ENCODE assay signal across 8 mouse cellular contexts in the genomic region with DNA sequence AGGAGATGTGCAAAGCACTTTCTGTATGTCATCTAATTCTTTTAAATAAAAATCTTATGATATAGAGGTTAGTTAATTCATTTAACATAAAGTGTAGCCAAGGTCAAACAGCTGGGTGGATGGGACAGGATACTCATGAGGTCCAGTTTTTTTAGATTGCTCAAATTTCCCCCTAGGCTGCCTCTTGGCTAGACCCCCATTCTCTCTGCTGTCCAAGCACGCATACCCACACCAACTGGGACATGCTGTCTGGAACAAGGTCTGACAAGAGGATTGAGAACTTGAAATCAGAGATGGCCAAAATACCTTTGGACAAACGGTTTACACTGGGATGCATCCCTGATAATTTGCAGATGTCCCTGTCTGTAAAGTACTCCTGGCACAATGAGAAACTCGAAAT.
DNase-seq lines count a peak whose midpoint lies in the region; ATAC-seq and TF ChIP-seq lines count a peak whose summit lies in the region.

No protein-coding gene starts in this region.

- no peak for TF ChIP-seq CTCF in E14TG2a.4 (conservative IDR thresholded peaks at IDR 0.05; ENCODE audit: low read length)
- no peak for TF ChIP-seq CTCF in forebrain, postnatal 0 days (IDR thresholded peaks at IDR 0.05; ENCODE audit: low read depth)

- H3K4me2 ChIP-seq in forebrain, postnatal 0 days (ENCODE audit: low read depth), result peak overlapping the region; percentile 83
- peak overlapping the region; percentile 69 for H3K4me2 ChIP-seq in liver, embryonic 15.5 days

- peaks cover 35% of the 10 kb centered on the region for H3K27me3 ChIP-seq in E14TG2a.4 (ENCODE audit: insufficient read depth, low read length)
- H3K27me3 ChIP-seq in forebrain, postnatal 0 days (ENCODE audit: insufficient read depth, low read length), result no peaks in the 10 kb centered on the region
- H3K27me3 ChIP-seq in liver, embryonic 15.5 days, result peaks cover 40% of the 10 kb centered on the region

- 56% methylated on average over 3 of the region's 3 CpGs for WGBS in forebrain, postnatal 0 days
- WGBS in liver, embryonic 15.5 days (ENCODE audit: insufficient replicate concordance), result 43% methylated on average over 3 of the region's 3 CpGs

- intact Hi-C loops in gastrocnemius, postnatal 14 days (cut with DNase I; ENCODE audit: low total_unique reads), result no loop called here
- intact Hi-C loops in gastrocnemius, postnatal 36 days (cut with DNase I), result loop anchor here (5.0 kb wide), 1 partner anchor 66 kb away; the partner anchor contains the start of gene Foxn3

- H3K9ac ChIP-seq in forebrain, postnatal 0 days, result peak overlapping the region; percentile 69
- H3K9ac ChIP-seq in liver, embryonic 15.5 days, result no peak overlapping the region

- peak overlapping the region; percentile 88 for H3K27ac ChIP-seq in forebrain, postnatal 0 days (ENCODE audit: low read depth, low read length)
- H3K27ac ChIP-seq in liver, embryonic 15.5 days (replicated peaks), result no peak overlapping the region

- DNase-seq in gastrocnemius, postnatal 14 days, result peak; percentile 25
- DNase-seq in gastrocnemius, postnatal 36 days, result no peak
- no peak for DNase-seq in forebrain, postnatal 0 days
- DNase-seq in adrenal gland, postnatal 10 days, result no peak
- DNase-seq in frontal cortex, postnatal 36 days (ENCODE audit: low spot score in 2 of 2), result no peak

- ATAC-seq in forebrain, postnatal 0 days, result no peak
- no peak for ATAC-seq in liver, embryonic 15.5 days (ENCODE audit: insufficient read depth)
- no peak for ATAC-seq in megakaryocyte-erythroid progenitor cell, adult 5-6 weeks (replicated peaks; ENCODE audit: low FRiP score, low TSS enrichment, poor library complexity, severe bottlenecking)

- H3K4me3 ChIP-seq in E14TG2a.4 (replicated peaks; ENCODE audit: low read length), result peak overlapping the region; percentile 86
- peak overlapping the region; percentile 63 for H3K4me3 ChIP-seq in forebrain, postnatal 0 days (ENCODE audit: low read depth, low read length)
- H3K4me3 ChIP-seq in liver, embryonic 15.5 days (replicated peaks), result no peak overlapping the region

- H3K36me3 ChIP-seq in E14TG2a.4 (ENCODE audit: insufficient read depth, low read length), result no peaks in the 10 kb centered on the region
- no peaks in the 10 kb centered on the region for H3K36me3 ChIP-seq in forebrain, postnatal 0 days (ENCODE audit: insufficient read depth)
- H3K36me3 ChIP-seq in liver, embryonic 15.5 days (replicated peaks), result no peaks in the 10 kb centered on the region

- peaks cover 12% of the 10 kb centered on the region for H3K4me1 ChIP-seq in E14TG2a.4 (replicated peaks; ENCODE audit: low read depth, low read length)
- peaks cover 12% of the 10 kb centered on the region for H3K4me1 ChIP-seq in forebrain, postnatal 0 days (ENCODE audit: insufficient read depth)
- peaks cover 13% of the 10 kb centered on the region for H3K4me1 ChIP-seq in liver, embryonic 15.5 days (replicated peaks)

- H3K9me3 ChIP-seq in E14TG2a.4 (ENCODE audit: low read length), result no peaks in the 10 kb centered on the region
- H3K9me3 ChIP-seq in forebrain, postnatal 0 days (ENCODE audit: low read length), result no peaks in the 10 kb centered on the region
- H3K9me3 ChIP-seq in liver, embryonic 15.5 days (replicated peaks), result no peaks in the 10 kb centered on the region
